8 mouse cellular contexts compared by ENCODE assay signal in the genomic region with DNA sequence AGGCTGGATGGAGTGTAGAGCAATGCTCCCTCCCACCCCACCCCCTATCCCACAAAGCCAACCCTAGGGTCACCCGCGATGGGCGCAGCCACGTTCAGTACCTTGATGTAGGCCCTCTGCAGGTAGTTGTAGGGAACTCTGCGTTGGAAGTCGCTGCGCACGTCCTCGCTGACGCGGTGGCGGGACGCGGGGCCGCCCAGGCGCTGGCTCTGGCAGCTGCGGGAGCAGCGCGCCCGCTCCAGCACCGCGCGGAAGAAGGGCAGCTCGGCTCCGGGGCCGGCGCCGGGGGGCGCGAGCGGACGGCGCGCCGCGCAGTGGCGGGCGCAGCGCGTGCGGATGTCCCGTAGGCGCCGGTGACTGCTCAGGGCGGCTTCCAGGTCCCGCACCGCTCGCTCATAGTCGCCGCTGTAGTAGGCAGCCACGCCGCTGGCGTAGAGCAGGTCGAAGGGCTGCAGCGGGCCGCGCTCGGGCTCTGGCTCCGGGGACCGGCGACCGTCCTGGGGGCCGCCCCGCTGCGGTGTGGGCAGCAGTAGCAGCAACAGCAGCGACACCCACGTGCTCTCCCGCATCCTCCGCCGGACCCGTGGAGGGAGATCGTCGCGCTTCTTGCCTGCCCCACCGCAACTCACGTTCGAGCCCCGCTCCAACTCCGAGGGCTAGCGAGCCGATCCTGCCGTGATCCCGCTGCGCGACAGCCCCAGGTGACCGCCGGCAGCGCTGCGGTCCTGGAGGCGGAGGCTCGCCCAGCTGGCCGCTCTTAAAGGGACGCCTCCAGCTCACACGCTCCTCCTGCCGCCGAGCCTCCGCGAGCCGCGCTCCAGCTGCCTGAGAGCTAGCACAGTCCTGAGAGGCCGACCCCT. TPM values are rescaled to one million over a fixed set of nuclear protein-coding genes. Genes with fewer than 3 reads are reported as not detected.
A peak's percentile ranks its signal among the peaks of the same experiment; 100 is the strongest.
DNase-seq lines count a peak whose midpoint lies in the region; ATAC-seq and TF ChIP-seq lines count a peak whose summit lies in the region.

Gene P3h2, minus strand, starts transcription at position 670 of the 860 bp plus-strand sequence.

- no peaks in the 10 kb centered on the region for H3K36me3 ChIP-seq in forebrain, postnatal 0 days (ENCODE audit: insufficient read depth)
- H3K36me3 ChIP-seq in liver, embryonic 16.5 days (ENCODE audit: control insufficient read depth, insufficient read depth), result no peaks in the 10 kb centered on the region
- no peaks in the 10 kb centered on the region for H3K36me3 ChIP-seq in neural tube, embryonic 15.5 days

- H3K27ac ChIP-seq in forebrain, postnatal 0 days (ENCODE audit: low read depth, low read length), result peak within 1 kb of the TSS; percentile 35; the same call in 1 of the 2 replicates
- H3K27ac ChIP-seq in liver, embryonic 16.5 days (ENCODE audit: low read length), result no peak within 1 kb of the TSS
- H3K27ac ChIP-seq in neural tube, embryonic 15.5 days (replicated peaks), result peak within 1 kb of the TSS; percentile 85

- peak; percentile 94 for ATAC-seq in forebrain, postnatal 0 days
- ATAC-seq in liver, embryonic 16.5 days (ENCODE audit: low read depth), result peak; percentile 82
- ATAC-seq in neural tube, embryonic 15.5 days (ENCODE audit: low FRiP score), result peak; percentile 93

- H3K9ac ChIP-seq in forebrain, postnatal 0 days, result peak within 1 kb of the TSS; percentile 65
- 0 out of 2 replicates have a peak within 1 kb of the TSS, but pooled peaks have one; percentile 25 for H3K9ac ChIP-seq in liver, embryonic 16.5 days (ENCODE audit: low read depth, low read length)
- H3K9ac ChIP-seq in neural tube, embryonic 15.5 days (replicated peaks), result peak within 1 kb of the TSS; percentile 64

- H3K4me1 ChIP-seq in forebrain, postnatal 0 days (ENCODE audit: insufficient read depth), result 0 out of 2 replicates have a peak, but pooled peaks cover 4% of the 10 kb centered on the region
- H3K4me1 ChIP-seq in liver, embryonic 16.5 days (ENCODE audit: control insufficient read depth, low read depth, low read length), result no peaks in the 10 kb centered on the region
- peaks cover 26% of the 10 kb centered on the region for H3K4me1 ChIP-seq in neural tube, embryonic 15.5 days

- no peaks in the 10 kb centered on the region for H3K9me3 ChIP-seq in forebrain, postnatal 0 days (ENCODE audit: low read length)
- no peaks in the 10 kb centered on the region for H3K9me3 ChIP-seq in liver, embryonic 16.5 days (replicated peaks; ENCODE audit: control insufficient read depth, low read length)
- H3K9me3 ChIP-seq in neural tube, embryonic 15.5 days (replicated peaks), result no peaks in the 10 kb centered on the region

- WGBS in forebrain, postnatal 0 days, result 2% methylated on average over 70 of the region's 101 CpGs
- under 1% methylated on average over 91 of the region's 101 CpGs for WGBS in liver, embryonic 16.5 days (ENCODE audit: insufficient replicate concordance)
- WGBS in neural tube, embryonic 15.5 days, result under 1% methylated on average over 100 of the region's 101 CpGs

- peak; percentile 59 for TF ChIP-seq CTCF in forebrain, postnatal 0 days (IDR thresholded peaks at IDR 0.05; ENCODE audit: low read depth)

- peak within 1 kb of the TSS; percentile 68 for H3K4me3 ChIP-seq in forebrain, postnatal 0 days (ENCODE audit: low read depth, low read length)
- peak within 1 kb of the TSS; percentile 55 for H3K4me3 ChIP-seq in liver, embryonic 16.5 days (ENCODE audit: low read depth, low read length)
- H3K4me3 ChIP-seq in neural tube, embryonic 15.5 days (replicated peaks), result peak within 1 kb of the TSS; percentile 78

- peak within 1 kb of the TSS; percentile 89 for H3K4me2 ChIP-seq in forebrain, postnatal 0 days (ENCODE audit: low read depth)
- H3K4me2 ChIP-seq in liver, embryonic 16.5 days (ENCODE audit: low read depth, low read length), result peak within 1 kb of the TSS; percentile 55
- peak within 1 kb of the TSS; percentile 90 for H3K4me2 ChIP-seq in neural tube, embryonic 15.5 days

- no peaks in the 10 kb centered on the region for H3K27me3 ChIP-seq in forebrain, postnatal 0 days (ENCODE audit: insufficient read depth, low read length)
- peaks cover 34% of the 10 kb centered on the region for H3K27me3 ChIP-seq in liver, embryonic 16.5 days (ENCODE audit: control insufficient read depth, insufficient read depth, low read depth, low read length)
- peaks cover 14% of the 10 kb centered on the region for H3K27me3 ChIP-seq in neural tube, embryonic 15.5 days (replicated peaks)

- intact Hi-C loops in heart, postnatal 25 days (cut with DNase I), result loop anchor here (5.0 to 10.0 kb wide), 2 partner anchors 92 to 141 kb away; no protein-coding TSS in a partner anchor

- peak; percentile 69 for DNase-seq in ES-CJ7 (ENCODE audit: low read depth, low spot score)
- DNase-seq in cerebellum, adult 18-20 months, result peak; percentile 2 to 17
- peak; percentile 69 for DNase-seq in forebrain, postnatal 0 days
- DNase-seq in heart, postnatal 25 days (ENCODE audit: low spot score), result peak; percentile 39
- DNase-seq in layer of hippocampus, adult 18-20 months (ENCODE audit: low spot score in 2 of 2), result peak; percentile 38 to 49
- peak; percentile 41 for DNase-seq in urinary bladder, postnatal 25 days (ENCODE audit: low spot score)

RNA-seq across cellular contexts. Expression of gene P3h2, which starts in this region (rescaled TPM):
- 0.62 and 1.4 TPM in 2 replicates for total RNA-seq in forebrain, postnatal 0 days (2014; rRNA removed)
- 0.20 and 0.35 TPM in 2 replicates for polyA plus RNA-seq in forebrain, postnatal 0 days (2015; fragmentation: Nextera tagmentation; extraction: Ambion mirVana)
- 1 to 10 TPM; 4.4 TPM for total RNA-seq in heart, postnatal 25 days (2021)
- 1 to 10 TPM; 3.0 to 4.0 TPM for total RNA-seq in layer of hippocampus, adult 18-20 months (2021)
- polyA plus RNA-seq in liver, embryonic 16.5 days (2015; fragmentation: Nextera tagmentation; extraction: Ambion mirVana), result 0.27 and 0.71 TPM in 2 replicates
- polyA plus RNA-seq in neural tube, embryonic 15.5 days (2015; fragmentation: Nextera tagmentation; extraction: Ambion mirVana), result 1.4 and 1.9 TPM in 2 replicates

Comparison
In these comparisons a context has a peak if more than half of its experiments do, and no peak if none do; other contexts are left out.
1. Peak in ATAC-seq, H3K4me3 ChIP-seq, H3K9ac ChIP-seq and H3K4me2 ChIP-seq in liver, embryonic 16.5 days; RNA of the gene not detected or under 1 TPM.
2. DNase-seq: peak in every context shown above with its lines; median percentile 69 in ES-CJ7; 69 in forebrain, postnatal 0 days; 44 in layer of hippocampus, adult 18-20 months; 41 in urinary bladder, postnatal 25 days; 39 in heart, postnatal 25 days; 10 in cerebellum, adult 18-20 months.